Mouse (Mus musculus): ENCODE measurements at regions not wholly inside any gene's neighbourhood (a gene's known extent, or its start where the extent isn't known, plus 50 kb on each side); places are given as distances from the start of the nearest gene placed in this dataset.

DNA sequence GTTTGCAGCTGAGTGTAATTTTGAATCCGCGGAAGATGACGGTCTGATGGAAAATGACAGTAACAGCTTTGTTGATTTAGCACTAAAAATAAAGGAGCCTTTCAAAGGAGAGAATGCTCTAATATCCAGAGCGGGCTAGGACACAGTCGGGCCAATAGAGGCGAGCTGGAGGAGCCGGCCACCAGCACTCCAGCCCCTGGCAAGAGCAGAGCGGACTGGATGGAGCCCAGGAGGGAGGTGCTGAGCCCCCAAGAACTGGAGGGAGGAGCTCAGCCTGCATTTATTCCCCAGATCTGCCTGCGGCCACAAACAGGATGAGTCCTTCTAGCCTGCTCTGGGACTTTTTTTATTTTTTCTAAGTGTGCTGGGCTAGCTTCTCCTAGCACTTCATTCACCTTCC lies 426.9 kb downstream of the Insc start:
- DNase-seq (ENCODE audit: low spot score in 2 of 2) = peak in 1 of 2 experiments; percentile 39

DNA sequence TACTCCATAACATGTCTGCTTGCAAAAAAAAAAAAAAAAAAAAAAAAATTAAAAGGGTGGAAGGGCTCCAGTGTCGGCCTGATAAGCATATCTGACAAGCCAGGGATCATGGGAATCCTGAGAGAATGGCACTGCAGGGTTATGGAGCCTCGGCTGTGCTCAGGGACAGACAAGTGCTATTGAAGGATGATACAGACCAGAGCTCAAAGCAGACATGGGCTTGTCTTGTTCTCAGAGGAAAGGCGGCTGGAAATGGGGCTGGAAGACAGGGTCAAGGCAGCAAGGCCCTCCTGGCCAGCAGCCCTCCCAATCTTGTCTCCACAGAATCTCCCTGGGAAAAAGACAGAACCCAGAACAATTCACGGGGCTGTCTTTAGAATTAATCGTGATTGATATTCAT lies 449.0 kb downstream of the Insc start:
- DNase-seq (ENCODE audit: low spot score in 2 of 2) = no peak

DNA sequence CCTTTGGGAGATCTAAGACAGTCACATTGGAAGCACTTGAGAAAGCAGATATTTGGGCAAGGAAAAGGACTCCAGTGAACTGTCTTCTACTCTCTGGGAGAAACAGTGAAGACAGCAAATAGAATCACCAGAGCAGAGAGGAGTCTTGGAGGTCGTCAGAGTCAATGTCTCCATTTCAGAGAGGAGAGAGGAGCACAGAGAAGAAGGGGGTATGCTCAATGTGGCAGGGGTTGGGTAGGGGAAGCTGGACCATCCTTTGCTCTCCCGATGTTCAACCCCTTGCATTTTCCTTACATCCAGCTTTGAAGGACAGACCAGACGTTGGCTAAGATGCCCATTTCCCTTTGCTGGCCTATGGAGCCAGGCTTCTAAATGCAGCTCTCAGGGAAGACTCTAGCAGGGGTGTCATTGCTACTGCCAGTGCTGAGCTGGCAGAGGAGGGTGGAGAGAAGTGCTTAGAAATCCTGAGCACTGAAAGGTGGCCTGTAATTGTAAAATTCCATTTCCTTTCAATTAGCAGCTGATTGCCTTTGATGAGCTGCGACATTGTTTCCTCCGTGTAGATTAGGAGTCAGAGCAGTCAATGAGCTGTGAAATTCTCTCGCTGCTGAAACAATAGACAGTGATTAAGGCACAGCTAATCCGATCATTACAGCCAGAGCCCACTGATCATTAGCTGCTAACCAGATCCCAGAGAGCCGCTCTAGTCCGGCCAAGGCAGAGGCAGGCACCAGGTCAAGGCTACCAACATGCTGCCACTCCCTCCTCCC lies 449.7 kb downstream of the Insc start:
- DNase-seq (ENCODE audit: low spot score in 2 of 2) = no peak

DNA sequence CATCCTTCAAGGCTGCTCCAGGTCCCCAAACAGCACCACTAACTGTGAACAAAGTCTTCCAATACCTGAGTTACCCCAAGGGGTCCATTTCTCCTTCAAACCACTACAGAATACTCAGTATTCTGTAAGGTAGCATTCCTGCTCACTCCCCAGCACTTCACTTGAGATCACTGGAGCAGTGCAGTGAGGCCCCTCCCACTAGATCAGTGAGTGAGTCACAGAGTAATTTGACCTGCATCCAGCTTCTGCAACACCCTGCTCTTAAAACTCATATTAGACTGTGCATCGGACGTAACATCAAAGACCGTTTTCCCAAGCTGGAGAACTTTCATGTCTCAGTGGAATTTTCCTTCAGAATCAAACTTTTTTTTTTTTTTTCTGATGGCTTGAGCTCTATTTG lies 461.4 kb downstream of the Insc start:
- DNase-seq (ENCODE audit: low spot score in 2 of 2) = no peak

DNA sequence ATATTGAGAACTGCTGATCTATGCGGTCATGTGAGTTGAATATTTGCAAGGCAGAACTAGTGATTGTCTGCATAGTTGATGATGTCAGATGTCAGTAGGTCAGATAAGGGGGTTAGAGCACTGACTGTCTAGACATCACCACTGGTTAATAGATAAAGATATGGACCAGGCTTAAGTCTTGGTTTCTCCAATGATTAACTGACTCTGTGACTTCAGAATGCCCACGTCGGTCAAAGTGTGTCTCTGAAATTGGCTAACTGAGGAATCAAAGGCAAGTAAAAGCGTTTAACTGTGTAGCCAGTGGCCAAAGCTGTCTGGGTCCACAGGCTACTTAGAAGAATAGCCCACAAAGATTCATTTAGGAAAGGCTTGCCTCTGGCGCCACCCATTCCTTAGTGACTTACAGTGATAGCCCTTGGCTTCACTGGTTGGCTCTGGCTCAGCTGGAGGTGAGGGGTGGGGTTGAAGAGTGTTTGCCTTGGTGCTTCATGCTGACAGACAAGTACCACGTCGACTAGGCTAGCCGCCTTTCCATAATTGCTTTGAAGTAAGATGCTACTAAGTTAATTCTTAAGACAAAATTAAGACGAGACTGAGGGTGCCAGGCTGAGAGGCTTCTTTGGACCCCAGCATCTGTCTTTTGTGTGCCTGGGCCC lies 463.1 kb downstream of the Insc start:
- no peak for DNase-seq (ENCODE audit: low spot score in 2 of 2)

DNA sequence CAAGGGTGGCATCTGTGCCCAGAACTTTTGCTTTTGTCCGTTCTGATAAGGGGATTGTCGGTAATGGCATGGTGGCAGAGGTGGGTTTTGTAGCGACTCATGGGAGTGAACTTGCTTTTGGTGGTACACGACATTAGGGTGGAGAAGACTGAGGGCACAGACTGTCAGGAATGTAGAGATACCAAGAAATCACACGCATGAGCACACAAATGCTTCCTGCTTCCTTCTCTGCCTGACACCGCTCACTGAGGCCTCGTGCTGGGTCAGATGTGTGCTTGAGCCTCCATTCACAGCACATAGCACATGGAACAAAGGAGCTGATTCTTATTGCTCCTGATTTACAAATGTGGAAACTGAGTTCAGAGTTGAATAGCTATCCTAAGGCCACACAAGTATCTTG lies 465.3 kb downstream of the Insc start:
- DNase-seq (ENCODE audit: low spot score in 2 of 2) = no peak

DNA sequence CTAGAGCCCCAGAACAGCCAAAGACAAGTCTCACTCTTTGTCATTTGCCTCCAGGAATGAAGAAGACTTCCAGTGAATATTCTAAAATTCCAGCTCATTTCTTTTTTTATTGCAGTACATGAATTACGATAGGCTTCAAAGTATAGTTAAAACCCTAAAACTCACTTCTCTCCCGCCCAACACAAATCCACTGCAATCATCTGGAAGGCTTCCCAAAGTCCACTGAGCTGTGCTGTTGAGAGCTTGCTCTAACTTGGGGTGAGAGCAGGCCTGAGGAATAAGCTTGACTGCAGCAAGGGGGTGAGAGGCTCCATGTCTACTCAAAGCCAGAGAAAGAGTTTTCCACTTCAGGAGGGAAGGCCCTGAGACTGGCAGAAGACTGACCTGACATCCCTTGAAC lies 466.5 kb downstream of the Insc start:
- no peak for DNase-seq (ENCODE audit: low spot score in 2 of 2)

DNA sequence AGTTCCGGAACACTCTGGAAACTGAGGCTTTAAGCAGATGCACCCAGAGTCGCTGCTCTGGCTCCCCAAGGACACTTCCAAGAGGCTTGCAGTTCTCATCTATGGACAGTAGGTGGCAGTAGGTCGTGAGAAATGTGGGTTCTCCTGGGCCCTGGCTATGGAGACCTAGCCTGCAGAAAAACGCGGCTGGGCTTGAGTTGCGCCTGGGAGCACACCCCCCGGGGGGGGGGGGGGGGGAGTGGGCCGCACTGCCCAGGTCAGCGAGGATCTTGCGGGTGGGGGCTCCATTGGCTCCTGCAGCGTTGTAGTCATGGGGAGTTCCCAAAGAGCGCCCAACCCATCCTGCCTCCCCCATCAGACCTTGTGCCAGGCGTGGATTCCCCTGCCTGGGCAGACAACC lies 473.3 kb downstream of the Insc start:
- DNase-seq (ENCODE audit: low spot score in 2 of 2) = peak; percentile 61 to 80

DNA sequence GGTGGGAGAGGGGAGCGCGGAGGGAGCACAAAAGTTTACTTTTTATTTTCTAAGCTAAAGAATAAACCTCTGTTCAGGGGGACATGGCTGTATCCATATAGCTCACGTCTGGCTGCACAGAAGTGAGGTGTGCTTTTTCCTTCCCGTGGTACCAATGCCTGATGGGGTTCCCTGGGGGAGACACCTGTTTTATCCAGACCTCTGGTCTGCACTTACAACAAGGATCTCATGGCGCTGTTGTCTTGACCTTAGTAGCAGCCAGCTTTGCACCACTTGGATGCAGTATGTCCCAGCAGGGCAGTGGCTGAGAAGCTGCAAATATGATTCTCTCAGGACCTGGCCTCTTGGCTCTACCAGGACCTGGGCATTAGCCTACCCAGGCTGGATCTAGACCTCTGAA lies 473.8 kb downstream of the Insc start:
- no peak for DNase-seq (ENCODE audit: low spot score in 2 of 2)

DNA sequence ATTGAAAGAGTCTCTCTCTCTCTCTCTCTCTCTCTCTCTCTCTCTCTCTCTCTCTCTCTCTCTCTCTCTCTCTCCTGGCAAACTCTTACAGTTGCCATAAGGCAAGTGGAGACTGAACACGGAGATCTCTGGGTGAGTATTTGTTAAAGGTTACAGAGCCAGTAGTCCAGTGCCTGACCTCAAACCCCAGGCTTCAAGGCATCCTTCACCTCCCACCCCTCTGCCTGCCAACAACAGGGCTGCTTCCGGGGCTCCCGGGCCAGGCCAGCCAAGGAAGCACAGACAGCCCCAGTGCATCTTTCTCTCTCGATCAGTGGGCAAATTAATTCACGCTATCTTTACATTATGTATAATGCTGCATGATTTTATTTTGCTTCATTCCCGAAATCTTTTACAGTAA lies 474.2 kb downstream of the Insc start:
- DNase-seq (ENCODE audit: low spot score in 2 of 2) = no peak

DNA sequence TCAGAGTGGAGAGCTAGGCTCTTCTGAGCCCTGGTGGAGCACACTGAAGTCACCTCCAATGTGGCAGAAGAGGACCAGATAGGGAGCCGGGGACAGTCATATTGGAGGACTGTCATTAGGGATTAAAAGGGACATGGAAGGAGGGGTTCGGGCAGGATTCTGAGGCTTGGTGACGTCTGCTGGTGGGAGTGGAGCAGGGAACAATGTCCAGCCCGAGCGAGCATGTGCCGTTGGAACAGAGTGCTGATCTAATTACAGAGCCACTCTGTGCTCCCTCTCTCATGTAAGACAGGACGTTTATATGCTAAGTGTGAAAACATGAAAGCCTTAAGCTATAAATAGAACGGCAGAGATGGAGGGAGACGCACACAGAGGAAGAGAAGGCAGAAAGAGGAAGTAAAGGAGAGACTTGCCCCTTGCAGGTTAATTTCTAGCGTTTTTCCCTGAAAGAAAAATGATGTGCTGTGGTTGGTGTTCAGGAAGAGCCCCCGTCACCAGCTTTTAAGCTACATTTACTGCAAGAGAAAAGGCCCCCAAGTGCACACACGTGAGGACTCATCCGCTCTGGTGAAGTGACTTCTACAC lies 475.2 kb downstream of the Insc start:
- peak in 1 of 2 experiments; percentile 10 for DNase-seq (ENCODE audit: low spot score in 2 of 2)

DNA sequence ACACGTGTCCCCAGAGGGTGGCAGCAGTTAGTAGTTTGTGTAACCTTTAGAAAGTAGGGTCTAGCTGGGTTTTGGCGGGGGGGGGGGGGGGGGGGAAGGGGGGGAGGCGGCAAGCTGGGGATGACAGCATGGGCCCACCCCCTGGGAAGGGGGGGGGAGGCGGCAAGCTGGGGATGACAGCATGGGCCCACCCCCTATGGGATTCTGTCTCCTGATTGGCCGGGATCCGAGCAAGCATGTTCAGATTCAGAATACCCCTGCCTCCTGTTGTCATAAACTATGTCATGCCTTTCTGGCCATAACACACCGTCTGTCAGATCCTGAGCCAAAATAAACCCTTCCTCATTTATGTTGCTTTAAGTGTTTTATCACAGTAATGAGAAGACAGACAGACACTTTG lies 479.1 kb downstream of the Insc start:
- no peak for DNase-seq (ENCODE audit: low spot score in 2 of 2)

DNA sequence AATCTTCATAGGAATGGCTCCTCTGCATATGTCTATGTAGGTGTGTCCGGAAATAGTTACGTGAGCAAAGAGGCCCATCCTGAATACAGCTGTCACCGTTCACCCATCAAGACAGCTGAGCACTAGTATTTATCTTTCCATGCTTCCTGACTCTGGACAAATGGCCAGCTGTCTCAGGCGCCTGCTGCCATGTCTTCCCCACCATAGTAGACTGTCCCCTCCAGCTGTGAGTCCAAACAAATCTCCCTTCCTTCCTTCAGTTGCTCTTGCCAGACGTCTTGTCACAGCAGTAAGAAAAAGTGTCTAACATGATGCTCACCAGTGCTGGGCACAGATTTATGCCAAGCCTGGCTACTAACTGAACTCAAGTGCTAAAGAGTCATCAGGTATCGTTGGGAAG lies 487.0 kb downstream of the Insc start:
- no peak for DNase-seq (ENCODE audit: low spot score in 2 of 2)

DNA sequence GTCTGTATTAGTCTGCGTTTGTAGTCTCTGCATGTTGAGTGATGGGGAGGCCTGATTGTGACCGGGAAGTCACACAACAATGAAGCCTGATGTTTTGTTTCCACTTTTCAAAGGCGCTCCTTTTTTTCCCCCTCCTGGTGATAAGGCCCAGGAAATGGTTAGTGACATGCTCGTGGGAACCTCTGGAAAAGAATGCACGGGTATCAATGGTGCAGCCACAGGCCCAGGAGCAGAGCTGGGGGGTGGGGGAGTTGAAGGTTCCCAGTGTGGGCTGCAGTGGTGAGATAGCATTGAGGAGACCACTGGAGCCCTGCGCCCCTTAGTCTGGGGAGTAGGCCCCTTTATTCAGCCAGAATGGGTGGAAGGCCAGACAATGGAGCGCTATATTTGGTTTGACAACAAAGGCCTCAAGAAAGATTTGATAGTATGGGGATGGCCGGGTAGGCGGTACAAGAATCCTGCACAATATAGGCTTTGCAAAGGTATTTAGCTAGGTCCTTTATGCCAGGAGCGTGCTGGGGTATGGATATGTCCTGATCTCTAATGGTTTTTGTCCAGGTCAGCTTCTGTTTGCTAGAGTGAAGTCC lies 490.4 kb downstream of the Insc start:
- DNase-seq (ENCODE audit: low spot score in 2 of 2) = no peak

DNA sequence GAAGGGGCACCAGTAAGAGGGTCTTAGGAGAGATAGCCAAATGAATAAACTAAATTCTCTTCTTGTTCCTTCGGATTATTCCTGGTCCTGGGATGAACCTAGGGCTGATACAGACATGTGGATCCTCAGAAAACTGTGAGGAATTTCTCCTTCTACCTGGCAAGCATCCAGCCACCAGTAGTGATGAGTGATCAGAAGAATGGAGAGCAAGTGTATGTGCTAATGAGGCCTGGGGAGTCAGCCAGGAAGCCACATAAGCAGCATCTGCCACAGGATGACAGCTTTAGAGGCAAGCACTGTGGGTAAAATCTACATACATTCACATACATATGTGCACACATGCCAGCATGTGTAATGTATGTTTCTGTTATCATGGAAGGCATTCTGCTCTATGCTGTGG lies 493.6 kb downstream of the Insc start:
- DNase-seq (ENCODE audit: low spot score in 2 of 2) = no peak

DNA sequence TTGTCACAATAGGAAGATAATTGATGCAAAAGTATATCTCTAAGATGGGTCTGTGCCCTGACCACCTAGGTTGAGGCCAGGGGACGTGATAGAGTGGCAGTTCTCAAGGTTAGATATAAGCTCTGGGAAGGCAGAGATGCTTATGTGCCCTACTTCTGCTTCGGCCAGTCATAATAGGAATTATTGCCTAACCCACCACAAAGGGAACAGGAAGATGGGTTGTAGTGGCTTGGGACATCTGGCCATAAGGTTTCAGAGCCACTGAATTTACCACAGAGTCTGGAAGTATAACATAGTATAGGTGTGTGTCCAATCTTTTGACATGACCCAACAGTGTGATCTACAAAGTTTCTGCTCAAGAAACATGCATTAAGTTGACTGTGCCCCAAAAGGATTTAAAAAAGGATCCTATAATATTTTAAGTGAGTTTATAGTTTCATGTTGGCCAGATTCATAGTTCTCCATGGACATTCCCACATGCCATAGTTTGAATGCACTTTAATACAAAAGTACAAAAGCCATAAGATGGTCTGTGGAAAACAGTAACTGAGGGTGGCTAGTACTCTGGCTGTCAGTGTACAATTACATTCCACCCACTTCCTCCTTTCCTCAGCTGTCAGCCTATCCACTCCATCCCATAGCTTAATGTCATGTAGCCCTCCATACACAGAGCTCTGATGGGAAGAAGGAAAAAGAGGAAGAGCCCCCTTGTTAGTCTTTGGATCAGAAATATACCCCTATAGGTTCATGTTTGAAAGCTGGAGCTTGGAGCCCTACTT lies 508.3 kb downstream of the Insc start:
- DNase-seq (ENCODE audit: low spot score in 2 of 2) = no peak

DNA sequence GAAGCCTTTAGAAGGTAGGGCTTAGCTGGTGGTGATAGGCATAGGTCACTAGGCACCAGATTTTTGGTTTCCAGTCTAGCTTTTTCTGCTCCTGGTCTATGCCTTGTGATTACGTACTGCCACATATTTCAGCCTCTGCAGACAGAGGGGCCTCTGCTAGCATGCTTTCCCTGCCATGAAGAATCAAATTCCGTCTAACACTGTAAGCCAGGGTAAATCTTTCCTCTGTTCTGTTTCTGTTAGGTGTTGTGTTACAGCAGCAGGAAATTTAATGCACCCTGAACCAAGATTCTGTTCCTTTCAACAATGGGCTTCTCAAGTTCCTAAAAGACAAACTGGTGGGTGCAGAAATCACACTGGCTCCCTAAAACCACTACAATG lies 508.9 kb downstream of the Insc start:
- no peak for DNase-seq (ENCODE audit: low spot score in 2 of 2)

DNA sequence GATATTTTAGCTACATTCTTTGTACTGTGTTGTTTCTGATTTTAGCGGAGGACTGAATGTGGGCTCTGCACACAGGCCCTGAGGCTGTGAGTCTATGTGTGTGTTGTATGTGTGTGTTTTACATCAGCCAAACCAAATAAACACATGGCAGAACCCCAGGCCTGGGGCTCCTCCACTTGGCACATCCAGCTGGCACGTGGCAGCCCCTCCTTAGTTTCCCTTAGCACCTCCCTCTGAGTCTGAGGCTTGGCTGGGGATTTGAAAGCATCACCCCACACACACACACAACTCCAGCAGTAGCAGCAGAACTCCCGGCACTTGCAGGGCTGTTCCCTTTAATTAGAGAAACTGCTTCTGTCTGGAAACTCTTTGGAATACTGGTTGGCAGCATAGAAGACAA lies 515.1 kb downstream of the Insc start:
- DNase-seq (ENCODE audit: low spot score in 2 of 2) = peak in 1 of 2 experiments; percentile 15

DNA sequence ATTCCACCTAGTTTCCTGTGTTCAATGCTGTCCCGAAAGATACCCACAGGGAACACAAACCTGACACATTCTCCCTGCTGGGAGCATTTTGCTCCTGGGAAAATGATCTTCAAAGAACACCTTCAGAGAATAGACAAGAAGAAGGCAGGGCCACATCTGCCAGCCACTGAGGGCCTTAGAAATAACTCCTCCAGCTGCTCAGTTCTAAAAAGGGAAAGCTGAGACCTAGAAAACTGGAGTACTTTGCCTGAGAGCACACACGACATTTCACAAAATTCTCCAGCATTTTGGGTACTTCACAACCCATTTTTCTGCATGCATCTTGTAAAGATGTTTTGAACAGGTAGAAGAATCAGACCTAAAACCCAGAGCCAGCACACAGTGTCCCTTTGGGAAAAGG lies 519.6 kb downstream of the Insc start:
- no peak for DNase-seq (ENCODE audit: low spot score in 2 of 2)

DNA sequence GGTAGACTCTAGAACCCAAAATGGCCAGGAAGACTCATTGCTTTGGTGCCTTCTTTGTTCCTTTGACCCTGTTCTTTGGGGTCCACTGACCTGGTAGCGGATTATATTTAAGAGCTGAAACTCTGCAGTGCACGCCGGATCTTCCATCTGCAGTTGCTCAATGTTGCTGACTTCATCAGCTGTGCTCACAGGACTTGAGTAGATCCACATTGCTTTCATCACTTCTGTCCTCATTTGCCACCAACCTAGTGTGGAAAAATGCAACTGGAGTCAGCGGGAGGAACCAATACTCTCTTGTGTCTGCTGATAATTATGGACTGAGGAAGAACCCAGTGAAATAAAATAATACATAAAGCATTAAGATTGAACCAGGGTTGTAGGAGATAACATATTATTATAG lies 522.6 kb downstream of the Insc start:
- no peak for DNase-seq (ENCODE audit: low spot score in 2 of 2)

DNA sequence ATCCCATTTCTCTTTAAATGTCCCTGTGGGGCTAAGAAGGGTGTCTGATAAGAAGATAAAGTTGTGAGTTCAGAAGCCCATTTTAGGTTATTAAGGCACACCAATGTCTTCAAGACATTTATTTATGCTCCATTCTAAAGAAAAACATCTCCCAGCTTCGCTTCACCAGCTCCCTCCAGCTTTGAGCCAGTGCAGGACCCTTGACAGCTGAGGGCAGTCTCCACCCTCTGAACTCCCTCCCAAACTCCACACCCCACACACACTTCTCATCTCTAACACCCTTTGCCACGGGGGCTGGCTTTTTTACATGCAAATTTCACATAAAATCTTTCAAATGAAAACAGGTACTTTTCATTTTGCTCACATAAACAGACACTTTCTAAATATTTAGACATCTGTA lies 527.3 kb downstream of the Insc start:
- DNase-seq (ENCODE audit: low spot score in 2 of 2) = no peak

DNA sequence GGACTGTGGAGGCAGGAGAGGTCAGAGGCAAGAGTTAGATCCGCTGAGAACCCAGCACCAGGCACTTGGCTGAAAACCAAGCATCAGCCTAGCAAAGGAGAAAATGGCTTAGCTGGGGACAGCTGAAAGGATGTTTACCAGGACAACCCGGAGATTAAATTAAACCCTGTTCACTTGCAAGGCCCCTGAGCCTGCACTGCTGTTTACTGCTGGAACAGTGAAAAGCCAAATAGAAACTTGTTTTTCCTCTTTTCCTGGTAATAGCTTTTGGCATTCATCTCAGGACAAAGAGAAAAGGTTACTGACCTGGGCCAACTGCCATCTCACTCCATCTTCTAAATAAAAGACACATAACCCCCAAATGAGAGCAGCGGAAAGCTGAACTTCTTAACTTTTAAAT lies 531.3 kb downstream of the Insc start:
- DNase-seq (ENCODE audit: low spot score in 2 of 2) = no peak
